Mouse (Mus musculus) liver, adult 2 months (tissue): Measurements from ENCODE around the gene Gpr137c. TPM values are rescaled to one million over a fixed set of nuclear protein-coding genes. Genes with fewer than 3 reads are reported as not detected.

Experiments used
- DNase-seq: peaks from one replicate; pipeline ENCODE4 v3.0.0-alpha.2; 2011; ENCODE audit warnings: low read depth, low spot score; ENCODE audit errors: extremely low read depth
- H3K27ac ChIP-seq: fragments of 200-500 bp; replicated peaks from 2 replicates; pipeline ENCODE4 v1.5.1; 2012; ENCODE audit warnings: low read depth, mild to moderate bottlenecking, control low read depth, inconsistent platforms, low read length; ENCODE audit not compliant: insufficient read depth
- H3K27me3 ChIP-seq: fragments of 200-500 bp; 2 replicates; pipeline ENCODE4 v1.6.1; 2012; ENCODE audit warnings: mild to moderate bottlenecking, moderate library complexity, low read length, inconsistent platforms; ENCODE audit not compliant: control insufficient read depth, insufficient read depth
- H3K36me3 ChIP-seq: fragments of 200-500 bp; 2 replicates; pipeline ENCODE4 v1.6.1; 2012; ENCODE audit warnings: low read length, inconsistent platforms; ENCODE audit not compliant: control insufficient read depth, insufficient read depth
- H3K4me1 ChIP-seq: fragments of 200-500 bp; 2 replicates; pipeline ENCODE4 v1.6.1; 2011; ENCODE audit warnings: low read length; ENCODE audit not compliant: control insufficient read depth, insufficient read depth
- H3K4me3 ChIP-seq: fragments of 200-500 bp; 2 replicates; pipeline ENCODE4 v1.5.1; 2011; ENCODE audit warnings: low read depth, mild to moderate bottlenecking, control low read depth, low read length, moderate library complexity; ENCODE audit not compliant: insufficient read depth
- H3K79me2 ChIP-seq: fragments of 200-500 bp; 2 replicates; pipeline ENCODE4 v1.6.1; 2012; ENCODE audit warnings: inconsistent platforms, mild to moderate bottlenecking, low read length, moderate library complexity; ENCODE audit not compliant: control insufficient read depth, insufficient read depth
- H3K9ac ChIP-seq: fragments of 200-500 bp; 2 replicates; pipeline ENCODE4 v1.6.1; 2012; ENCODE audit warnings: low read depth, mild to moderate bottlenecking, control low read depth, inconsistent platforms, low read length
- CTCF ChIP-seq: fragments of 200-500 bp; IDR thresholded peaks from 2 replicates; pipeline ENCODE4 v1.5.1; 2011; ENCODE audit warnings: low read depth, low read length, control low read depth
- POLR2A ChIP-seq: fragments of 200-500 bp; IDR thresholded peaks from 2 replicates; pipeline ENCODE4 v1.6.1; 2011; ENCODE audit warnings: low read length, control low read depth; ENCODE audit not compliant: insufficient read depth; ENCODE audit errors: extremely low read depth
- WGBS: fragments of 180-500 bp; shearing (Covaris S2); methylation state at CpG from one replicate; pipeline ENCODE4 v1.1.7; 2018; 5-methylcytosine and 5-hydroxymethylcytosine counted together
- polyA plus RNA-seq: library from polyadenylated mRNA; depleted of rRNA; stranded (reverse); fragments of >200 nt; gene quantifications from 2 replicates; pipeline ENCODE4 v1.2.3, GENCODE M21; 2012
- total RNA-seq: library from RNA; depleted of rRNA; stranded (reverse); fragments of >200 nt; gene quantifications from 2 replicates; pipeline ENCODE4 v1.2.3, GENCODE M21; 2014

The Gpr137c gene
- total and polyA plus RNA-seq, 2 experiments = 1.6 to 3.3 TPM

DNA sequence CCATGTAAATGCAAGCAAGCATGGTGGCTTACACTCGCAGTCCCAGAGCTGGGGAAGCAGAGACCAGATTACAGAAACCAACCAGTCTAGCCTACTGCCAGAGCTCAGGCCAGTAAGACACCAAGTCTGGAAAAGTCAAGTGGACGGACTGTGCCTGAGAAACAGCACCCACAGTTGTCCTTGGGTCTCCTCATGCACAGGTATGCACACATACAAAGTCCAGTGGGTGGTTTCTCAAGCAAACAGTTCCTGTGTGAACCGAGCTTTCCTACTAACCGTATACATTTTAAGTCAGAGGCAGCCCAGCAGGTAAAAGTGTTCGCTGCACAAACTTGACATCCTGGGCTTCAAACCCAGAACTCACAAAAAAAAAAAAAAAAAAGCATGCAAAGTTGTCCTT is 86.3 kb downstream of the Gpr137c start:
- no peak overlapping the region for H3K4me3 ChIP-seq
- H3K4me1 ChIP-seq = no peaks in the 10 kb centered on the region
- H3K79me2 ChIP-seq = peaks cover 10% of the 10 kb centered on the region; the same call in 1 of the 2 replicates
- no peaks in the 10 kb centered on the region for H3K27me3 ChIP-seq
- no peak overlapping the region for H3K27ac ChIP-seq
- TF ChIP-seq CTCF (no peak), POLR2A (no peak)
- WGBS = 52% methylated on average over 5 of the region's 5 CpGs
- peaks cover 28% of the 10 kb centered on the region for H3K36me3 ChIP-seq
- no peak overlapping the region for H3K9ac ChIP-seq
- peak; percentile 16 for DNase-seq

GRCm38 (mm10) chr14:45307630-45308328 is 88.3 kb downstream of the Gpr137c start:
- no peak overlapping the region for H3K9ac ChIP-seq
- H3K4me1 ChIP-seq = no peaks in the 10 kb centered on the region
- DNase-seq = no peak
- TF ChIP-seq POLR2A (no peak), CTCF (no peak)
- no peak overlapping the region for H3K27ac ChIP-seq
- no peak overlapping the region for H3K4me3 ChIP-seq
- WGBS = 82% methylated on average over 8 of the region's 8 CpGs
- peaks cover 17% of the 10 kb centered on the region for H3K36me3 ChIP-seq
- peaks cover 13% of the 10 kb centered on the region; the same call in 1 of the 2 replicates for H3K79me2 ChIP-seq
- no peaks in the 10 kb centered on the region for H3K27me3 ChIP-seq

DNA sequence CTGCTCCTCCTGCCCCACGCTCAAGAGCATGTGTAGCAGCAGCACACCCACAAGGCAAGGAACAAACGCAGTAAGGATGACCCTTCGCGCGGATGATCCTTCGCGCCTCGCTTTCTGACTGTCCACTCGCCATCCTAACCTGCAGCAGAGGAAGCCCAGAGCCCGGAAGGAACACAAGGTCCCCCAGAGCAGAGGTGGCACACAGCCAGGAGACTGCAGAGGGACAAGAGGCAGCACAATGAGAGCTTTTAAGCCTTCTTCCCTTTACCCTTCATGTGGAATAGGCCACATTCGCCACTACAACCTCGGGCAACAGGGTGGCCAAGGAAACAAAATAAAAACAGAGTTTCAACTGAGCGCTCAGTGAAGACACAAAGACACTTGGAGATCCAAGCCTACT is 90.1 kb downstream of the Gpr137c start:
- Histone ChIP-seq H3K9ac (no peak overlapping the region), H3K27me3 (no peaks in the 10 kb centered on the region), H3K36me3 (peaks cover 6% of the 10 kb centered on the region; the same call in 1 of the 2 replicates), H3K4me1 (no peaks in the 10 kb centered on the region), H3K4me3 (no peak overlapping the region), H3K79me2 (peaks cover 24% of the 10 kb centered on the region; the same call in 1 of the 2 replicates), H3K27ac (no peak overlapping the region)
- 84% methylated on average over 13 of the region's 13 CpGs for WGBS
- no peak for TF ChIP-seq CTCF
- TF ChIP-seq POLR2A = no peak
- DNase-seq = no peak

DNA sequence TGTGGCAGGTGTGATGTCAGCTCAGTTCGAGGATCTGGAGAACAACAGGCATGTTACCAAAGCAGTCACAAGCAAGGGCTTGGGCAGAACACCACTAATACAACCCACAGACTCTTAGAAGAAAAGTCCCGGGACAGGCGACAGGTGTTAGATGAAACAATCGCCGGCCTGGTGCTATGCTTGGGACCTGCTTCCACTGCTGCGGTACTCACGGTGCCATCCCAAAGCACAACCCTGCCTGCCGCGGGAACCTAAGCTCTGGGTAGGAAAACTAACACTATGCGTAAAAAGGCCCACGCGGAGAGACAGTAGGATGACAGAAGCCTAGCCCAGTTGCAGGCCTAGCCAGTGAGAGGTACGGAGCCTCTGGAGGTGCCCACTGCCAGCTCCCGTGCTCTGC is 90.6 kb downstream of the Gpr137c start:
- no peak overlapping the region for H3K9ac ChIP-seq
- no peak overlapping the region for H3K27ac ChIP-seq
- TF ChIP-seq POLR2A (no peak), CTCF (no peak)
- H3K27me3 ChIP-seq = no peaks in the 10 kb centered on the region
- no peak overlapping the region for H3K4me3 ChIP-seq
- peaks cover 24% of the 10 kb centered on the region; the same call in 1 of the 2 replicates for H3K79me2 ChIP-seq
- 94% methylated on average over 14 of the region's 14 CpGs for WGBS
- no peak for DNase-seq
- no peaks in the 10 kb centered on the region for H3K4me1 ChIP-seq
- peaks cover 2% of the 10 kb centered on the region; the same call in 1 of the 2 replicates for H3K36me3 ChIP-seq

- peaks cover 11% of the 10 kb centered on the region for H3K4me1 ChIP-seq
- no peak overlapping the region for H3K27ac ChIP-seq
- 28% methylated on average over 5 of the region's 5 CpGs for WGBS
- H3K27me3 ChIP-seq = no peaks in the 10 kb centered on the region
- peaks cover 30% of the 10 kb centered on the region for H3K79me2 ChIP-seq
- peak overlapping the region; percentile 12; the same call in 1 of the 2 replicates for H3K4me3 ChIP-seq
- H3K9ac ChIP-seq = no peak overlapping the region; the same call in 1 of the 2 replicates
- H3K36me3 ChIP-seq = no peaks in the 10 kb centered on the region
- DNase-seq = peak; percentile 37
- no peak for TF ChIP-seq POLR2A
- no peak for TF ChIP-seq CTCF
Measured at GRCm38 (mm10) chr14:45316927-45317326, 97.4 kb downstream of the Gpr137c start.

GRCm38 (mm10) chr14:45317921-45318411 is 98.4 kb downstream of the Gpr137c start:
- TF ChIP-seq POLR2A (no peak), CTCF (no peak)
- under 1% methylated on average over 35 of the region's 38 CpGs for WGBS
- peak; percentile 53 for DNase-seq
- Histone ChIP-seq H3K27ac (peak overlapping the region; percentile 52; the same call in 1 of the 2 replicates), H3K79me2 (peaks cover 30% of the 10 kb centered on the region), H3K4me1 (peaks cover 11% of the 10 kb centered on the region), H3K9ac (peak overlapping the region; percentile 97), H3K4me3 (peak overlapping the region; percentile 87), H3K36me3 (no peaks in the 10 kb centered on the region), H3K27me3 (no peaks in the 10 kb centered on the region)
